Comparison of ENCODE assay signal across 11 mouse cellular contexts in the genomic region with DNA sequence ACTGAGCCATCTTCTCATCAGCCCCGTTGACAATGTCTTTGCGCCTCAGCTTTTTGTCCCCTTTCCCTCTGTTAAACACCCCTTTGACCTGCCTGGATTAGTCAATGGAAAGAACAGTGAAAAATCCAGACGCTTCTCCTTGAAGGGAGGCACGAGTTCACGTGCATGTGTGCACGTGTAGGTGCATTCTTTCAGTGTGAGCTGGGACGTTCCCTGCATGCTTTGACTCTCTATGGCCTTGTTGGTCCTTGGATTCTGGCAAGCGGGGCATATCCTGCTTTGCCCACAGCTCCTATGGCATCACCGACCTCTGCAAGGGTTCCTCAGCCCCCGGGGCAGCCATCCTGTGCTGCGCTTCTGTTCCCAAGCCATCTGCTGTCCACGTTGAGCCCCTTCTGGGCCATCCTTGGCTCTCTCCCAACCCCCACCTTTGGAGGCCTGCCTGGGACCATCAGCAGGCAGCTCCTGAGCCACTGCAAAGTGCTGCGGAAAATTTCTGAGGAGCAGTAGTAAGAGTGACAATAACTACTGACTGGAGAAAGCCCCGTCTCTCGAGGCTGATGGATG. TPM values are rescaled to one million over a fixed set of nuclear protein-coding genes. Genes with fewer than 3 reads are reported as not detected.
A peak's percentile ranks its signal among the peaks of the same experiment; 100 is the strongest.
DNase-seq lines count a peak whose midpoint lies in the region; ATAC-seq and TF ChIP-seq lines count a peak whose summit lies in the region.
"Had no signal": no experiment of that assay in that cellular context is flagged by ENCODE, and none has a peak within 500 bp of the region (broad histone marks: within the 10 kb centered on the region; RNA-seq: fewer than 3 reads in every experiment).

No protein-coding gene starts in this region.

- peak overlapping the region; percentile 57; the same call in 1 of the 2 replicates for H3K9ac ChIP-seq in heart, embryonic 16.5 days (ENCODE audit: low read length)
- H3K9ac ChIP-seq in hindbrain, postnatal 0 days (replicated peaks; ENCODE audit: low read length), result no peak overlapping the region

- peak overlapping the region; percentile 27; the same call in 1 of the 2 replicates for H3K27ac ChIP-seq in heart, embryonic 16.5 days (ENCODE audit: low read length)
- no peak overlapping the region for H3K27ac ChIP-seq in hindbrain, postnatal 0 days
- H3K27ac ChIP-seq: macrophage; neural tube, embryonic 12.5 days had no signal

- no peak overlapping the region for H3K4me2 ChIP-seq in heart, embryonic 16.5 days (ENCODE audit: low read depth, low read length)
- H3K4me2 ChIP-seq in hindbrain, postnatal 0 days (ENCODE audit: low read depth, low read length), result no peak overlapping the region

- no peaks in the 10 kb centered on the region for H3K9me3 ChIP-seq in heart, embryonic 16.5 days (replicated peaks; ENCODE audit: control insufficient read depth, low read length)
- no peaks in the 10 kb centered on the region for H3K9me3 ChIP-seq in hindbrain, postnatal 0 days (ENCODE audit: low read length)
- H3K9me3 ChIP-seq: neural tube, embryonic 12.5 days had no signal

- ATAC-seq in heart, embryonic 16.5 days (replicated peaks; ENCODE audit: extremely low read depth, insufficient read depth, low FRiP score), result no peak
- ATAC-seq in hindbrain, postnatal 0 days, result no peak

- H3K27me3 ChIP-seq in heart, embryonic 16.5 days (ENCODE audit: control insufficient read depth, insufficient read depth, low read length), result no peaks in the 10 kb centered on the region; the same call in 1 of the 2 replicates
- H3K27me3 ChIP-seq in hindbrain, postnatal 0 days (ENCODE audit: insufficient read depth, low read length), result no peaks in the 10 kb centered on the region

- H3K4me3 ChIP-seq in heart, embryonic 16.5 days (ENCODE audit: low read length), result no peak overlapping the region
- no peak overlapping the region for H3K4me3 ChIP-seq in hindbrain, postnatal 0 days (ENCODE audit: low read length)
- H3K4me3 ChIP-seq: neural tube, embryonic 12.5 days had no signal

- H3K36me3 ChIP-seq in heart, embryonic 16.5 days (ENCODE audit: control insufficient read depth, insufficient read depth), result no peaks in the 10 kb centered on the region
- H3K36me3 ChIP-seq in hindbrain, postnatal 0 days (ENCODE audit: insufficient read depth, low read length), result no peaks in the 10 kb centered on the region

- DNase-seq in adrenal gland, postnatal 14 days, result peak; percentile 34
- no peak for DNase-seq in adrenal gland, postnatal 4 days (ENCODE audit: low spot score in 2 of 2)
- no peak for DNase-seq in heart, postnatal 36 days
- DNase-seq in 3134 (ENCODE audit: extremely low read depth, insufficient read length, low spot score), result peak; percentile 35
- DNase-seq in hindbrain, postnatal 0 days (ENCODE audit: low spot score), result peak; percentile 44
- no peak for DNase-seq in layer of hippocampus, postnatal 14 days (ENCODE audit: low spot score in 2 of 2)
- no peak for DNase-seq in left cerebral cortex, postnatal 14 days (ENCODE audit: low spot score in 2 of 2)
- DNase-seq: spleen, adult 18-20 months had no signal

- H3K4me1 ChIP-seq in heart, embryonic 16.5 days (ENCODE audit: control insufficient read depth, insufficient read depth, low read length), result peaks cover 25% of the 10 kb centered on the region
- peaks cover 7% of the 10 kb centered on the region; the same call in 1 of the 2 replicates for H3K4me1 ChIP-seq in hindbrain, postnatal 0 days (ENCODE audit: insufficient read depth, low read length)

- intact Hi-C loops in heart, postnatal 36 days (cut with DNase I), result no loop called here
- intact Hi-C loops in left cerebral cortex, postnatal 14 days (cut with DNase I), result no loop called here

- 70% methylated on average over 15 of the region's 15 CpGs for WGBS in heart, embryonic 16.5 days
- 52% methylated on average over 15 of the region's 15 CpGs for WGBS in hindbrain, postnatal 0 days

- TF ChIP-seq CTCF in hindbrain, postnatal 0 days (IDR thresholded peaks at IDR 0.05; ENCODE audit: low read depth), result no peak

RNA-seq across cellular contexts. Expression of gene Mrps23, which starts 32.2 kb away (rescaled TPM):
- total RNA-seq in adrenal gland, postnatal 14 days (2021), result 173 and 176 TPM in 2 replicates
- total RNA-seq in adrenal gland, postnatal 4 days (2021), result 100 to 1,000 TPM; 143 to 160 TPM
- polyA plus RNA-seq in heart, embryonic 16.5 days (2015; fragmentation: Nextera tagmentation; extraction: Ambion mirVana), result 97.6 and 105 TPM in 2 replicates
- total RNA-seq in heart, postnatal 36 days (2021), result 100 to 1,000 TPM; 273 to 312 TPM
- total RNA-seq in hindbrain, postnatal 0 days (2014; rRNA removed), result 29.0 and 48.7 TPM in 2 replicates
- polyA plus RNA-seq in hindbrain, postnatal 0 days (2015; fragmentation: Nextera tagmentation; extraction: Ambion mirVana), result 66.4 and 67.1 TPM in 2 replicates
- 10 to 100 TPM; 58.2 to 61.3 TPM for total RNA-seq in layer of hippocampus, postnatal 14 days (2021)
- 10 to 100 TPM; 68.6 to 75.4 TPM for total RNA-seq in left cerebral cortex, postnatal 14 days (2021)

Comparison
In these comparisons a context has a peak if more than half of its experiments do, and no peak if none do; other contexts are left out.
1. DNase-seq: peak in adrenal gland, postnatal 14 days (single experiment), 3134 (single experiment) and hindbrain, postnatal 0 days (single experiment); none in adrenal gland, postnatal 4 days (0 of 2), heart, postnatal 36 days (0 of 2), layer of hippocampus, postnatal 14 days (0 of 2) and left cerebral cortex, postnatal 14 days (0 of 2).